Mouse (Mus musculus): ENCODE results near the gene Sf3a1.

GRCm38 (mm10) chr11:4186486-4187317, 26.6 kb downstream of the Sf3a1 start, which contains the start of gene Tbc1d10a:
- TF ChIP-seq CTCF (IDR thresholded peaks at IDR 0.05 in 2 of 3, conservative IDR thresholded peaks at IDR 0.05 in 1 of 3; ENCODE audit: control insufficient read depth in 1 of 3, insufficient read depth in 1 of 3, low read depth in 2 of 3, low read length in 3 of 3, poor library complexity in 1 of 3, severe bottlenecking in 1 of 3) (0 out of 6 replicates have a peak, but pooled peaks of 1 of the 3 experiments have one; percentile 5), POLR2A (IDR thresholded peaks at IDR 0.05; ENCODE audit: control insufficient read depth in 1 of 2, insufficient read depth in 1 of 2, low read depth in 1 of 2, low read length in 2 of 2, poor library complexity in 1 of 2) (peak; percentile 85 to 97), TBP (IDR thresholded peaks at IDR 0.05; ENCODE audit: low read depth, low read length) (0 out of 2 replicates have a peak, but pooled peaks have one; percentile 42), RCOR1 (IDR thresholded peaks at IDR 0.05; ENCODE audit: low read depth, low read length) (no peak)
